Mouse (Mus musculus) lung, postnatal 36 days (tissue): ENCODE data around the gene Ccdc157.

Experiments
- DNase-seq: peaks from one replicate; pipeline ENCODE4 v3.0.0; 2022; ENCODE audit warnings: mixed read lengths

Gene Ccdc157

GRCm38 (mm10) chr11:4098120-4098519 lies 62.0 kb downstream of the Ccdc157 start:
- DNase-seq = no peak

DNA sequence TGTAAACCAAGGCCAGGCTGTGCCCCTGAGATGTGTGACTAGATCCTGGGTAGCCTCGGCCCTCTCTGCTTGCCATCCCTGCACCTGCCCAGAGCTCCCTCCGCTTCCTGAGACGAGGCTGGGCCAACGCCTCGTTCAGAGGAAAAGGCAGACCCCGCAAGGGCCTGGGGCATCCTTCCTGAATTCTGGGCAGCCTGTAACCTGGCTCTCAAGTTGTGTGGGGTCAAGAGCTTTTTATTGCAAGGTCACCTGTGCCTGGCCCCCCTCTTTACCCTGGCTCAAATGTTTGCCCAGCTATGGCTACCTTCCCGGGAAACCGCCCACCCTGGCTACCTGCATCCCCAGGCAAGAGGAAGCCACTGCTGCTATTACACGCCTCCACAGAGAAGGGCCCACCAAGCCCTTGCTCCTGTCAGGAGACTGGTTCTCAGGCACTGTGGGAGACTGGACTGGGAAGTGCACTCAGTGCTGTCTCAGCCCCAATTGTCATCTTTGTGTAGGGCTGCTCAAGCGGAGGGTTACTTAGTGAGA lies 62.9 kb downstream of the Ccdc157 start:
- DNase-seq = no peak

DNA sequence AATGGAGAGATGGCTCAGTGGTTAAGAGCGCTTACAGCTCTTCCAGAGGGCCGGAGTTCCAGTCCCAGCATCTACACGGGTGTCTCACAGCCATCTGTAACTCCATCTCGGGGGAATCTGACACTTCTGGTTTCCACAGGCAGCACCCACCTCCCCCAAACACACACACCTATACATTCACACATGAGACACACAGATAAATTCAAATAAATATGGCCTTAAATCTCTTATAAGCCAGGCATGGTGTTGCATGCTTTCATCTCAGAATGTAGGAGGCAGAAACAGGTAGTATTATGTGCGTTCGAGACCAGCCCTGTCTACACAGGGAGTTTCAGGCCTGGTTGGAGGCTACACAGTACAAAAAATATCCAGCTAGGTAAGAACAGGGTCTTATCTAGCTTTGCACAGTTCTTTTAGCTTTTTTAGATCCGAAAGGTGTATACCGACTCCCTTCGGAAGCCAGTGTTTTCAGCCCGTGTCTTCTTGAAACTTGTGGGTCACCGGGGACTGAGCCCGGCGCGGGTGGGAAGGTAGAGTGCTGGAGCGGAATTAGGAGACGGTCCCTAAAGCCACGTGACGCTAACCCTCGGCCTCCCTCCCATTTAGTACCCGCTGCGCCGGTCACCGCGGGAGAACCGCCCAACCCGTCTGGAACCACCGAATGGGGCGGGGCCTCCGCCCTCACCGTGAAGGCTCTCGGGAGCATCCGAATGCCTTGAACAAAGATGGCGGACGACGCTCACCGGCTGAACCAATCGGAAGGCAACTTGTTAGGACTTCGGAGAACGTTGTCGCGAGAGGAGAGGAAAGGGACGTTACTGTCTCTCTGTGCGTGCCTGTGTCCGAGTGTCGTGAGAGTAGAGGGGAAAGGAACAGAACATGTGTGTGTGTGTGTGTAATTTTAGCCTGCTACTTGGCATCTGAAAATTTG lies 63.8 kb downstream of the Ccdc157 start:
- peak; percentile 99 for DNase-seq

GRCm38 (mm10) chr11:4095171-4096053 lies 64.7 kb downstream of the Ccdc157 start, which contains the start of gene Mtfp1:
TSS of gene Mtfp1 (minus strand) at chr11:4095445.
- peak; percentile 69 for DNase-seq

- peak; percentile 85 for DNase-seq
Observed at GRCm38 (mm10) chr11:4094378-4095170, 65.5 kb downstream of the Ccdc157 start.

DNA sequence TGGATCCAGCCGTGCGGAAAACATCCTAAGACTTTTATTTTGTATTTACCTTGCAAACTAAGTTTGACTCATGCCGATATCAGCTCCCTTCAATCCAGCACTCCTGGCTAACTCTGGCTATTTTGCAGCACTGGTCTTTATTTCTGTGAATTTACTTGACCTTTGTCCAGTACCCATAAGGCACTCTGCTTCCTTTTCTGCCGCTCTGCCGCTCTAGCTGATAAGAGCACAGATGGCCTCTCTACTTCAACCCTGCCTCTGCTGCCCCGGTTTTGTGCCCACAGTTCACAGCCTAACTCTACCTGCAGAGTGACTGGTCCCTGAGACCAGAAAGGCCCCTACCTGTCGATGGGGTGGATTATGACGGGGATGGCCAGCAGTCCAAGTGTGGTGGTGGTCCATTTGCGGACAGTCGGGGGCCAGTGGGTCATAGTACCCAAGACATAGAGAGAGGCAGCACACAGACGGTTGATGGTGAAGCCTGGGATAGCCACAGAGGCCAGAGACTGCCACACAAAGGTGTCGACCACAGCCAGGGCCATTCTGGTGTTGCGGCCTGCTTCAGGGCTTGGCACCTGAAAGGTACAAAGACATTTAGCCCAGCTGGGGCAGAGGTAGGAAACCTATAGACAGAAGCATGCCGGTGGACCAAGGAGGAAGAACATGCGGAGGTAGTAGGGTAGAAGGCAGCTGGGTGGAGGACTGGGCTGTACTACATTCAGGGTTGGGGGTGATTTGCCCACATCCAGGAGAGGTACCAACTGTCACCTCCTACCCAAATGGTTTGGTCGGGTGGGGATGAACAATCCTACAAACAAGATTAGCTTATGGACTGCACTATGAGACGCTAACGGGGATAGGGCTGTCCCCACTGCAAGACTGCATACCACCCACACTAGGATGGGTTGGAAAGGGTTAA lies 66.4 kb downstream of the Ccdc157 start:
- DNase-seq = no peak
